Mouse (Mus musculus): ENCODE data around the gene Slc25a44. TPM values are rescaled to one million over a fixed set of nuclear protein-coding genes. Genes with fewer than 3 reads are reported as not detected.
"Not testable (repeated sequence)": the region's sequence is repeated elsewhere in the genome, so short reads cannot be mapped to it uniquely, and the experiment has no call there.

The Slc25a44 gene
- polyA plus RNA-seq, 1 experiment from 2014 or later, result 18.3 TPM

- 77% methylated on average over 8 of the region's 8 CpGs for WGBS
- not testable (repeated sequence) for H3K36me3 ChIP-seq; H3K9me3 ChIP-seq; ATAC-seq (ENCODE audit: low FRiP score, low read depth); H3K4me1 ChIP-seq; H3K27me3 ChIP-seq; H3K27ac ChIP-seq; H3K9ac ChIP-seq; H3K4me3 ChIP-seq; H3K4me2 ChIP-seq (replicated peaks)
Observed at GRCm38 (mm10) chr3:88428639-88429038, 3.7 kb upstream of the Slc25a44 start.

DNA sequence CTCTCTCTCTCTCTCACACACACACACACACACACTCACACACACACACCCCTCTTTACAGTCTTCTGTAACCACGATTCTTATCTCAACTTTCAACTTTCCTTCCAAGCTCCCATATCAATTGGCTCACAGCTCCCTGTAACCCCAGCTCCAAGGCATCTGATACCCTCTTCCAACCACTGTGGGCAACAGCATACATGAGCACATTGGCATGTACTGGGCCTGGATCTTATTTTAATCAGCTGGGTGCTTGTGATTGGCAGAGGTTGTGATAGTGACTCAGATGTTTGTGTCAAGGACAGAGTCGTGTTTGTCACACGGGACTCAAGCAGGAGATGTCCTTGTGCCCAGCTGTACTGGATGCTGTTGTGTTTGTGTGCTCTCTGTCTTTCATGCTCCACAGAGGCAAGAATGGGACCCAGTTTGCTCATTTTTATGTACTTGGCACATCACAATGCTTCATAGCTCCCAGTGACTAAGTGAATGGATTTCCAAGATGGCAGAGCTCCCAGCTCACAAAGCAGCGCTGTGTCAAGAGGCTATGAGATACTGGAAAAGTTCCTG lies 2.5 kb upstream of the Slc25a44 start:
- Histone ChIP-seq H3K9ac (no peak overlapping the region), H3K9me3 (no peaks in the 10 kb centered on the region), H3K27ac (no peak overlapping the region), H3K4me2 (replicated peaks) (no peak overlapping the region), H3K36me3 (no peaks in the 10 kb centered on the region), H3K4me1 (peaks cover 19% of the 10 kb centered on the region), H3K4me3 (no peak overlapping the region), H3K27me3 (no peaks in the 10 kb centered on the region)
- 82% methylated on average over 4 of the region's 4 CpGs for WGBS
- no peak for ATAC-seq (ENCODE audit: low FRiP score, low read depth)

GRCm38 (mm10) chr3:88425708-88426420 lies 925 bp upstream of the Slc25a44 start:
- 82% methylated on average over 10 of the region's 10 CpGs for WGBS
- peaks cover 24% of the 10 kb centered on the region for H3K4me1 ChIP-seq
- H3K9ac ChIP-seq, result no peak overlapping the region
- no peaks in the 10 kb centered on the region for H3K9me3 ChIP-seq
- H3K36me3 ChIP-seq, result peaks cover 10% of the 10 kb centered on the region
- no peak overlapping the region for H3K27ac ChIP-seq
- H3K27me3 ChIP-seq, result no peaks in the 10 kb centered on the region
- no peak for ATAC-seq (ENCODE audit: low FRiP score, low read depth)
- H3K4me3 ChIP-seq, result no peak overlapping the region
- H3K4me2 ChIP-seq (replicated peaks), result peak overlapping the region; percentile 96; the same call in 1 of the 2 replicates

GRCm38 (mm10) chr3:88425330-88425689 lies 371 bp upstream of the Slc25a44 start:
- 3% methylated on average over 2 of the region's 2 CpGs for WGBS
- Histone ChIP-seq H3K9me3 (no peaks in the 10 kb centered on the region), H3K27me3 (no peaks in the 10 kb centered on the region), H3K36me3 (peaks cover 15% of the 10 kb centered on the region), H3K9ac (no peak overlapping the region; the same call in 1 of the 2 replicates), H3K27ac (no peak overlapping the region), H3K4me1 (peaks cover 24% of the 10 kb centered on the region), H3K4me2 (replicated peaks) (peak overlapping the region; percentile 96; the same call in 1 of the 2 replicates), H3K4me3 (peak overlapping the region; percentile 83)
- no peak for ATAC-seq (ENCODE audit: low FRiP score, low read depth)

GRCm38 (mm10) chr3:88422020-88422720 lies 2.8 kb downstream of the Slc25a44 start:
- no peak for ATAC-seq (ENCODE audit: low FRiP score, low read depth)
- H3K4me2 ChIP-seq (replicated peaks), result peak overlapping the region; percentile 21; the same call in 1 of the 2 replicates
- peaks cover 47% of the 10 kb centered on the region for H3K36me3 ChIP-seq
- peak overlapping the region; percentile 45 for H3K9ac ChIP-seq
- H3K4me3 ChIP-seq, result no peak overlapping the region
- WGBS, result 49% methylated on average over 9 of the region's 9 CpGs
- H3K4me1 ChIP-seq, result peaks cover 24% of the 10 kb centered on the region
- no peaks in the 10 kb centered on the region for H3K9me3 ChIP-seq
- H3K27ac ChIP-seq, result no peak overlapping the region
- no peaks in the 10 kb centered on the region for H3K27me3 ChIP-seq

DNA sequence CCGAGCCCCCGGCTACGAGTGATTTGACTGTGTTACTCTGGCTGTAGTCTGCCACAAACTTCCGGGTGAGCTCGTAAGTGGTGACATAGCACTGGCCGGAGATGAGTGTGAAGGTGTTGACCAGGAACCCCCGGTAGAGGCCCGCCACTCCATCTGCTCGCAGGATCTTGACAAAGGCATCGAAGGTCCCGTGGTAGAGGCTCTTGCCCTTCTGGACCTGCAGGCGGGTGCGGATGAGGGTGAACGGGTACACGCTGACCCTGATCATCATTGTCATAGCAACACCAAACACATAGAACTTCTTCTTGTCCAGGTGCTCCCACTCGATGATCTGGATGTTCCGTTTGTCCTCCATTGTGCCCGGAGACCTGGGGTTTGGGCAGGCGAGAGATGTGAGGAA lies 4.2 kb downstream of the Slc25a44 start:
- H3K4me2 ChIP-seq (replicated peaks), result no peak overlapping the region
- no peak overlapping the region for H3K9ac ChIP-seq
- peaks cover 24% of the 10 kb centered on the region for H3K4me1 ChIP-seq
- H3K27ac ChIP-seq, result no peak overlapping the region
- peaks cover 61% of the 10 kb centered on the region for H3K36me3 ChIP-seq
- H3K27me3 ChIP-seq, result no peaks in the 10 kb centered on the region
- no peak overlapping the region for H3K4me3 ChIP-seq
- no peak for ATAC-seq (ENCODE audit: low FRiP score, low read depth)
- whole genome bisulfite sequencing, result 94% methylated on average over 19 of the region's 19 CpGs
- H3K9me3 ChIP-seq, result no peaks in the 10 kb centered on the region

DNA sequence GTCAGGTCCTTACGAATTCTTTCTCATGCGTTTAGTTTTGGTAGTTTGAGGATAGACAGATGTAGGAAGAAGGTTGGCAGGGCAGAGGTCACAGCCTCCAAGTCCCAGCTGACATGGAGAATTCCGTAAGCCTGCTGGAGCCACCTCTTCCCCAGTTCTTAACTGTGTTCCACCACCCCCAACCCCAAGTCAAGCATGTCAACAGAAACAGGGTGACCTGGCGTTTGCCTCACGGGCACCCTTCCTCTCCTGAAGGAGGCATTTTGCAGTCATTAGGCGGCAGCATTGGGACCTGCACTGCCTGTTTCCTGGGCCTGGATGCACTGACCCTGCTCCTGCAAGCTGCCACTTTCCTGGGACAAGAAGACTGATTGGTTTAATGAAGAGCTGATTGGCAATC lies 6.9 kb downstream of the Slc25a44 start:
- no peak for ATAC-seq (ENCODE audit: low FRiP score, low read depth)
- 83% methylated on average over 6 of the region's 6 CpGs for WGBS
- Histone ChIP-seq H3K9ac (no peak overlapping the region), H3K4me1 (peaks cover 10% of the 10 kb centered on the region), H3K4me2 (replicated peaks) (no peak overlapping the region), H3K36me3 (peaks cover 86% of the 10 kb centered on the region), H3K27me3 (no peaks in the 10 kb centered on the region), H3K4me3 (no peak overlapping the region), H3K27ac (no peak overlapping the region), H3K9me3 (no peaks in the 10 kb centered on the region)

DNA sequence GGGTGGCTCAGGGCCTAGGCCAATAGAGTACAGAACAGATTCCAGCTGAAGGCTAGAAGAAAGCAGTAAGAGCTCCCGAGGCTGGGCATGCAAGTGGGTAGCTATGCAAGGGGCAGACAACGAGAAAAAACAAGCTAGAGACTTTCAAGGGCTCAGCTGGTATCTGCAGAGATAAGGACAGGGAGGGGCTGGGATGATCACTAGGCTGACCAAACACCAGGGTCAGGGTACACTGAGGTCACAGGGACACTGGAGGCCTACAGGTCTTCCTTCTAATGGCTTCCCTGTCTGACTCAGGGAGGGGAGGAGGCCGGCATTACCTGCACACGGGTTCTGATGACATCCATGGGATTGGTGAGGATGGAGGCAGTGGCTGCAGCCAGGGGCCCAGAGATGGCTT lies 9.3 kb downstream of the Slc25a44 start:
- Histone ChIP-seq H3K9me3 (no peaks in the 10 kb centered on the region), H3K4me1 (peaks cover 4% of the 10 kb centered on the region), H3K4me2 (replicated peaks) (no peak overlapping the region), H3K27ac (no peak overlapping the region), H3K27me3 (no peaks in the 10 kb centered on the region), H3K4me3 (no peak overlapping the region), H3K36me3 (peaks cover 96% of the 10 kb centered on the region), H3K9ac (no peak overlapping the region)
- WGBS, result 97% methylated on average over 4 of the region's 4 CpGs
- ATAC-seq (ENCODE audit: low FRiP score, low read depth), result no peak

GRCm38 (mm10) chr3:88412636-88413035 lies 12.3 kb downstream of the Slc25a44 start:
- Histone ChIP-seq H3K36me3 (peaks cover 66% of the 10 kb centered on the region), H3K27me3 (no peaks in the 10 kb centered on the region), H3K9me3 (no peaks in the 10 kb centered on the region), H3K4me1 (peaks cover 25% of the 10 kb centered on the region), H3K4me3 (no peak overlapping the region), H3K9ac (no peak overlapping the region), H3K4me2 (replicated peaks) (no peak overlapping the region), H3K27ac (no peak overlapping the region)
- ATAC-seq (ENCODE audit: low FRiP score, low read depth), result no peak
- WGBS, result 87% methylated on average over 11 of the region's 11 CpGs

GRCm38 (mm10) chr3:88411681-88412080 lies 13.3 kb downstream of the Slc25a44 start:
- Histone ChIP-seq H3K4me1 (peaks cover 33% of the 10 kb centered on the region), H3K4me2 (replicated peaks) (no peak overlapping the region), H3K4me3 (no peak overlapping the region), H3K9me3 (no peaks in the 10 kb centered on the region), H3K9ac (no peak overlapping the region), H3K27ac (no peak overlapping the region), H3K36me3 (peaks cover 56% of the 10 kb centered on the region), H3K27me3 (no peaks in the 10 kb centered on the region)
- ATAC-seq (ENCODE audit: low FRiP score, low read depth), result no peak
- WGBS, result 87% methylated on average over 4 of the region's 4 CpGs

GRCm38 (mm10) chr3:88410645-88411031 lies 14.3 kb downstream of the Slc25a44 start:
- ATAC-seq (ENCODE audit: low FRiP score, low read depth), result no peak
- H3K36me3 ChIP-seq, result peaks cover 49% of the 10 kb centered on the region

More at GRCm38 (mm10) chr3:88410645-88411031, 14.3 kb downstream of the Slc25a44 start:
- Histone ChIP-seq H3K4me2 (replicated peaks) (peak overlapping the region; percentile 68), H3K27ac (peak overlapping the region; percentile 72), H3K4me1 (peaks cover 33% of the 10 kb centered on the region), H3K9ac (peak overlapping the region; percentile 53), H3K4me3 (peak overlapping the region; percentile 71), H3K9me3 (no peaks in the 10 kb centered on the region), H3K27me3 (no peaks in the 10 kb centered on the region)
- 22% methylated on average over 7 of the region's 7 CpGs for WGBS
